Mouse (Mus musculus) monocyte, adult 2 months (primary cell): ENCODE data around the gene Gm17349.
"Not testable (repeated sequence)": the region's sequence is repeated elsewhere in the genome, so short reads cannot be mapped to it uniquely, and the experiment has no call there.

Source experiments
- DNase-seq, 2 experiments: peaks; one replicate each; pipeline ENCODE4 v3.0.0; 2022; ENCODE audit warnings: low spot score in 2 of 2, low read depth in 1 of 2

The Gm17349 gene

DNA sequence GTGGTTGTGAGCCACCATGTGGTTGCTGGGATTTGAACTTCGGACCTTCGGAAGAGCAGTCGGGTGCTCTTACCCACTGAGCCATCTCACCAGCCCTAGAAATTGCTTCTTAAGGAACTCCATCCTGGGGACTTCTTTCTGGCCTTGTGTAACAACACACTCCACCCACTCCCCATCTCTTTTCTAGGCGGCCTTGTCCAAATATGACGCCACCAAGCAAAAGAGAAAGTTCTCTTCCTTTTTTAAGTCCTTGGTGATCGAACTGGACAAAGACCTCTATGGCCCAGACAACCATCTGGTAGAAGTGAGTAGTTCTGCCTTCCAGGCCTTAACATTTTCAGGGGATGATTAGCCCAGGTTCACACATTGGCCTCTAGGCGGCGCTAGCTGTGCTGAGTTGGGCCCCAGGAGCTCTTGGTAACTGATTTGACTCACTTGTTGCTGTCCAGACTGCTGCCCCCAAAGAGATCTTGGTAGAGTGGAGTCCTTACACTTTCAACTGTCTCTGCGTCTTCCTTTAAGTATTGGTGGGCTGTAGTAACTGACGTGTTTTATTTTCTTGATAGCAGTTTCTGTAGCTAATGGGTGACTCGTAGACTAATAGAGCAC lies at the start of gene Gm17349:
Gene Gm17349, minus strand, starts transcription at position 51 of the 609 bp plus-strand sequence.
- peak in 1 of 2 experiments; percentile 42 for DNase-seq

DNA sequence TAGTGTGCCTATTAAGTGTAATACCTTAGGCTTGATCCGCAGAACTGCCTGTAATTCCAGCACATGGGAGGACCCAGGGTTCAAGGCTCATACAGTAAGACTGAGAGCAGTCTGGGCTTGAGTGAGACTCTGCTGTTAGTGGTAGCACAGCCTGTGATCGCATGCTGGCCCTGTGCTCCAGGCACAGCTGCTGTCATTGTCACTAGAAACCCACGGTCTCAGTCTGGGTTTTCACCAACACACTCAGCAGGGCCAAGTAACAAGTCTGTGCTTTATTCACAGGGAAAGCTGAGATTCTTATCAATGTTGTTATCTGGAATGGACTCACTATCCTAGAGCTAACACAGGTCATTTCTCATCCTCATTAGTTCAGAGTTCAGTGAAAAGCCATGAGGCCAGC lies 48.9 kb upstream of the Gm17349 start:
- DNase-seq, result no peak

DNA sequence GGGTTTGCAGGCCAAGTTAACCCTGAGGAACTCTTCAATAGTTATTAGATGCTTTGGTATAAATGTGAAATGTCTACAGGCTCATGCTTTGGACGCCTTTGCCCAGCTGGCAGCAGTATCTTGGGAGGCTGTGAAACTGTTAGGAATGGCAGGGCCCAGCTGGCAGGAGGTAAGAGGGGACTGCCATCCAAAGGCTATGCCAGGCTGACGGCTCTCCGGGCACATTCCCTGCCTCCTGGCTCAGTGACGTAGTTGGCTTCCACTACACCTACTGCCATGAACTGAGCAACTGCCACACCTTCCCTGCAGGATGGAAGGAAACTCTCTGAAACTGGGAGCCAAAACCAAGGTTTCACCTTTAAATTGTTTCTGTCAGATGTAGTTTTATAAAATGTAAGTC lies 34.9 kb upstream of the Gm17349 start:
- DNase-seq, result no peak

DNA sequence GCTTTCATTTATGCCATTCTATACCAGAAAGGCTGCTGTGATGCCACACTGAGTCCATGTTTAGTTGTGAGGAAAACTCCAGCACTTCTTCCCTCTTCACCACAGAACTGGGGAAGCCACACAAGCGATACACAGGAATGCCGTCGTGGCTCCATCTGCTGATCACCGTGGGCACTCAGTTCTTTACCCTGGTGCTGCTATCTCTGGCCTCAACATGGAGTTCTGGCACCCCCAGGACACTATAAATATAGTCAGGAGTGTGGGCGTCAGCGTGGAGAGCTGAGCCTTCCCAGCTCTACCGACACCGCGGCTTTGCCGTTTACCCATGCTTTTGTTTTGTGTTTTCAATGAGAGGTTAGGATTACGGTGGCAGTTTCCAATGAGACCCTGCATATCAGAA lies 31.4 kb upstream of the Gm17349 start:
- DNase-seq, result no peak

DNA sequence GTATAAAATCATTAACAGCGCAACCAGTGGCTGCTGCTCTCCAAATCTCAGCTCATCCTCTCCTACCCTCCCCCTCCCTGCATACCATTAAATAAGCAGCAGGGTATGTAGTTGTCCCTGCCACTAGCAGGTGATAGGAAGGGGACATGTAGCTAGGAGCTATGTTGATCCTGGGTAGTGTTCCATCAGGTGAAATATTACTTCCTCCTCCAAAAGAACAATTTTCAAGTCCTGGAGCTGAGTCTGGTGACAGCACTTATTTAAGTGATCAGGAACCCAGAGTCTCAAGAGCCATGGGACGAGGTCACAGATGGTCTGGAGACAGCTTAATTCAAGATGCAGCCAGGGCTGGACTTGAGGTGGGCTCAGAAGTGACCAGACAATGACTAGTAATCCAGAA lies 30.3 kb upstream of the Gm17349 start:
- peak; percentile 100 for DNase-seq

DNA sequence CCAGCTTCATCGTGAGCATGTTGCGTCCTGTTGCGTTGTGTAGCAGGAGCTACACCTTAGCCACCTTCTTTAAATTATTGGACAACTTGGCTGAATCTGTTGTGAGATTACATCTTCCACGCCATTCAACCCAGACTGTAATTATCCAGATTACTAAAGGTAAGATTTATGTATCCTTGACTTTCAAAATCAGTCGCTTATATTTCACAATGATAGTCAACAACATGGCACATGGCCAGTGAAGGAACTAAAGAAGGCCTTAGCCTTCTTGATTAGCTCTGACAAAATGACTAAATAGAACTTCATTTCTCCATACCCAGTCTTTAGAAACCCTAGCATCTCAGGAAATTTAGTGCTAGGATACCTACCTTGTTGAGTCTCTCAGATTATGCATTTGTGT lies 27.9 kb upstream of the Gm17349 start:
- no peak for DNase-seq

DNA sequence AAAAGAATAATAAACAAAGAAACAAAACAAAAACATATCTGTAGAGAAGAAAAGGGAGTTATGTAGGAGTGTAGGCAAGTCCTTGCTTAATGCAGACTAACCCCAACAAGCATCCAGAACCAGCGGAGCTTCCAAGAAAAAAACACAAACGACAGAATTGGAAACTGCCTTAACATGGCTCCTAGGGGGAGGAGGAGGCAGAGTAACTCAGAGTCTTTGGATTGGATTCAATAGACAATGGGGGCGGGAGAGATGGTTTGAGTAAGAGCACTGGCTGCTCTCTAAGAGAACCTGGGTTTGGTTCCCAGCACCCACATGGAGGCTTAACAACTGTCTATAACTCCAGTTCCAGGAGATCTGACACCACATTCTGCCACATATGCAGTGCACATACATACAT lies 26.4 kb upstream of the Gm17349 start:
- DNase-seq, result no peak

DNA sequence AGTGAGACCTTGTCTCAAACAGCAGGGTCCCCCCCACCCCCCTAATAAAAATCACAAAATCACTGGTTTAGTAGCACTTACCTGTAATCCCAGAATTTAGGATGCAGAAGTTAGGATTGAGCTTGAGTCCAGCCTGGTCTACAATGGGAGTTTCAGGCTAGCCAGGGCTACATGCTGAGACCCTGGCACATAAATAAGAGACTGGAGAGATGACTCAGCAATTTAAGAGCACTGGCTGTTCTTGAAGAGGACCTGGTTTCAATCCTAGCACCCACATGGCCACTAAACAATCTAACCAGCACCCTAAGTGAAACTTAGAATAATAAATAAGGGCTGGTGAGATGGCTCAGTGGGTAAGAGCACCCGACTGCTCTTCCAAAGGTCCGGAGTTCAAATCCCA lies 25.9 kb upstream of the Gm17349 start:
- DNase-seq, result no peak

DNA sequence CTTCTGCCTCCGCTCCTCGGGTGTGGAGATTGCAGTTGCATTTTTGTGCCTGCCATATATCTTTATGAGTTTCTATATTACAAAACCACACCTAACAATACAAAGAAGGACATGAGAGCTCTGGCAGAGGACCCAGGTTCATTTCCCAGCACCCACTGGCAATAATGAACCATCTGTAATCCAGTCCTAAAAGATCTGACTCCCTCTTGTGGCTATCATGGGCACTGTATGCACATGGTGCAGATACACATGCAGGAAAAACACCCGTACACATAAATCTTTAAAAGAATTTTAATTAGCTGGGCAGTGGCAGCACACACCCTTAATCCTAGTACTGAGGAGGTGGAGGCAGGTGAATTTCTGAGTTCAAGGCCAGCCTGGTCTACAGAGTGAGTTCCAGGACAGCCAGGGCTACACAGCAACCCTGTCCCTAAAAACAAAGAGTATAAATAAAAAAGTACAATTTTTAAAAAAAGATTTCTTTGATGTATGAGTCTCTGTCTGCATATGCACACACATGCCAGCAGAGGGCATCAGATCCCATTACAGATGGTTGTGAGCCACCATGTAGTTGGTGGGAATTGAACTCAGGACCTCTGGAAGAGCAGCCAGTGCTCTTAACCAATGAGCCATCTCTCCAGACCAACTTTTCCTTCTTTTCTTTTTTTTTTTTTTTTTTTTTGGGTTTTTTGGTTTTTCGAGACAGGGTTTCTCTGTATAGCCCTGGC lies 23.9 kb upstream of the Gm17349 start:
- DNase-seq, result no peak

DNA sequence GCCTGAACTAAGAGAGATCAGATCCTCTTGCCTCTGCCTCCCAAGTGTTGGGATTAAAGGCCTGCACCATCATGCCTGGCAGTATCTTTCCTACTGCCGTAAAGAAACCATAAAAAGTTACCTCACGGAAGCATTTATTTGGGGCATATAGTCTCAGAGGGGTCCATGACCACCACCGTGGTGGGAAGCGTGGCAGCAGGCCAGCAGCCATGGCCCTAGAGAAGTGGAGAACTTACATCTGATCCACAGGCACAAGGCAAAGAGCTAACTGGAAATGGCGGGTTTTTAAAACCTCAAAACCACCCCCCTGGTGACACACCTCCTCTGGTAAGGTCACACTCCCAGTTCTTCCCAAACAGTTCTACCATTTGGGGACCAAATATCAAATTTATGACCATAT lies 22.9 kb upstream of the Gm17349 start:
- no peak for DNase-seq

DNA sequence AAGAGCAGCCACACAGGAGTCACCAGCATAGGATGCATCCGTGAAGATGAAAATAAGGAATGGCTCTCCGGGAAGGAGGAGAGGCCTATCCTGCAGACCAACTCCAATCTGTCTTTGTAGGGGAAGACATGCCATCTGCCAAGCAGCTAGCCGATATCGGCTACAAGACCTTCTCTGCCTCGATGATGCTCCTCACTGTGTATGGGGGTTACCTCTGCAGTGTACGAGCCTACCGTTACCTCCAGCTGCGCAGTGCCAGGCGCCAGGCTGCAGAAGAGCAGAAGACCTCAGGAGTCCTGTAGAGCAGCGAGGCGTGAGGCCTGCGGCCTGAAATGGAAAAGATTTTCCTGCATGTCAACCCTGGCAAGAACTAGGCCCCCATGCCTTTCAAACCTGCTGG lies 22.2 kb upstream of the Gm17349 start:
- no peak for DNase-seq

DNA sequence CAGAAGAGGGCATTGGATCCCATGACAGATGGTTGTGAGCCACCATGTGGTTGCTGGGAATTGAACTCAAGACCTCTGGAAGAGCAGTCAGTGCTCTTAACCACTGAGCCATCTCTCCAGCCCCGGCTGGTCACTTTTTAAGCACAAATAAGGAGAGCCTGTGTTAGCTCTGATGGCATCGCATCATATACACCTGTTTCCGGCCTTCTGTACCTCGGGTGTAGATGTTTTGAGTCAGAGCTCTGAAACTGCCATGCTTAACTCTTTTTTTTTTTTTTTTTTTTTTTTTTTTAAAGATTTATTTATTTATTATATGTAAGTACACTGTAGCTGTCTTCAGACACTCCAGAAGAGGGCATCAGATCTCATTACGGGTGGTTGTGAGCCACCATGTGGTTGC lies 21.7 kb upstream of the Gm17349 start:
- DNase-seq, result not testable (repeated sequence)

DNA sequence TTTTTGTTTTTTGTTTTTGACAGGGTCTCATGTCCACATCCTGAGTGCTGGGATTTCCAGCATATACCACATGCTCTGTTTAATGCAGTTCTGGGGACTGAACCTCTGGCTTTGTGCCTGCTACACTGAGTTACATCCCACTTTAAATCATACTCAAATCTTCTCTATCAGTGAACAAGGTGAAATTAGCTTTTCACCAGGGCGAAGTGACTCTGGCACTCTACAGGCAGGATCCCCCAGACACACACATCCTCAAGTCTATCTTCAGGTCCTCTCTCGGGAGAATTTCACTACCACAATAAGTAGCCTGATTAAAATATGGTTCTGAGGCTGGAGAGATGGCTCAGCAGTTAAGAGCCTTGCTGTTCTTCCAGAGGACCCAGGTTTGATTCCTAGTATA lies 21.3 kb upstream of the Gm17349 start:
- no peak for DNase-seq

DNA sequence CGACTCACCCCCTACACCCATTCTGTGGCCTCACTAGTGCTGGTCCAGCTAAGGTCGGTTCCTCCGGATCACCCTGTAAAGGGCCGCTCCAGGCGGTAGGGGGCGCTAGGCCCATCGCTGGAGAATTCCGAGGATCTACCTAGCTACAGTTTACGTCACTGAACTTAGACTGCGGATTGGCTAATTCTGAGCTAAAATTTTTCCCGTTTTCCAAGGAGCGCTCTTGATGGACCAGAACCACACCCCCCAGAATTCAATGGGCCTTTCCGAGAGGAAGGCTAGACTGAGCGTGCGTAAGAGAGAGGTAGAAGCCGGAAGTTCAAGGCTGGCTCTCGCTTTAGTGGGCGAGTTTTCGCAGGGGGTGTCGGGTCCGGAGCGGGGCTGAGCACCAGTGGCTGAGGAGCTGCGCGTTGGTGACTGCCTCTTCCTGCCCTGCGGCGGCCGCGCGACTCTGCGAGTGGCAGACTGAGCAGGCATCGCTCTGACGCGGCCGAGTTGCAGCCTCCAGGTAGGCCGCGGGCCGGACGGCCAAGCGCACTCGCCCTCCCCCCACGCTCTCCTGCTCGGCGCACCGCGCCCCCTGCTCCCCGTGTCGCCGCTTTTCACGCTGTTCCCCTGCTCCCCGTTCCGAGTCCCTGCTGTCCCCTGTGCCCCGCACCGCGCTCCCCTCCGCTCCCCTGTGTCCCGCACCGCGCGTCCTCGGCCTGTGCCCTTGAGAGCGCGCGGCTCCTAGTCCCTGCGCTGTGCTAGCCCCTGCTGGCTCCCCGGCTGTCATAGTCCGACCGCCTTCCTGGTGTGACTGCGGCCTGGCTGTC lies 20.3 kb upstream of the Gm17349 start, which contains the start of gene Cox14:
Gene Cox14, plus strand, starts transcription at position 278 of the 815 bp plus-strand sequence.
- peak; percentile 91 to 94 for DNase-seq

DNA sequence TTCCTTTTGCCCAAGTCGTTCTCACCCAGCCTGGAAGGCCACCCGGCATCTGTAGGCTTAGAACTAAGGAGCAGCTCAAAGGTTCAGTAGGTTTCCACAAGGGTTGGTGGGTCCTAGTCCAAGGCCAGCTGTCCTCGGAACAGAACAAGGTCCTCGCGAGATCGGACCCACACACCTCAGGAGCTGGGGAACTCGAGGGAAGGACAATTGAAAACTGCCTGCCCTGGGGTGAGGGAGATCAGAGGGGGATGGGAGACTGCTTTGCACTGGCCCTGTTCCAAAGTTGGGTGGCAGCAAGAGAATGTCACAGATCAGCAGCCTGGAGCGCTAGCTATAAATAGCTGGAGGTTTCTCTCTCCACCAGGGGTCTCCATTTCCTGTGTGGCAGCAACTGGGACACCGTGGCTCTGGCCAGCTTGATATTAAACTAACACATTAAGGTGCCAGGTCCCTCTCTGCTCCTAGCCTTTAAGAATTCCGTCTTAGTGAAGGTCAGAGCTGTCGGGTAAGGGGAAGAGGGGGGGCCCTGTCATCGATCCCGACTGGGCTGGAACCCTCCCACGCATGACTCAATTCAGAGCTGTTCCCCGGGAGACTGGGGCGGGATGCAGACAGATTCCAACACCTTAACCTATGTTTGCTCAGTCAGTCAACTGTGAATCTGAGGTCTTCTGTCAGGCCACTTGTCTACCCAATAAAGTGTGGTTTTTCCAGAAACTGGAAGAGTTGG lies 19.2 kb upstream of the Gm17349 start:
- no peak for DNase-seq

DNA sequence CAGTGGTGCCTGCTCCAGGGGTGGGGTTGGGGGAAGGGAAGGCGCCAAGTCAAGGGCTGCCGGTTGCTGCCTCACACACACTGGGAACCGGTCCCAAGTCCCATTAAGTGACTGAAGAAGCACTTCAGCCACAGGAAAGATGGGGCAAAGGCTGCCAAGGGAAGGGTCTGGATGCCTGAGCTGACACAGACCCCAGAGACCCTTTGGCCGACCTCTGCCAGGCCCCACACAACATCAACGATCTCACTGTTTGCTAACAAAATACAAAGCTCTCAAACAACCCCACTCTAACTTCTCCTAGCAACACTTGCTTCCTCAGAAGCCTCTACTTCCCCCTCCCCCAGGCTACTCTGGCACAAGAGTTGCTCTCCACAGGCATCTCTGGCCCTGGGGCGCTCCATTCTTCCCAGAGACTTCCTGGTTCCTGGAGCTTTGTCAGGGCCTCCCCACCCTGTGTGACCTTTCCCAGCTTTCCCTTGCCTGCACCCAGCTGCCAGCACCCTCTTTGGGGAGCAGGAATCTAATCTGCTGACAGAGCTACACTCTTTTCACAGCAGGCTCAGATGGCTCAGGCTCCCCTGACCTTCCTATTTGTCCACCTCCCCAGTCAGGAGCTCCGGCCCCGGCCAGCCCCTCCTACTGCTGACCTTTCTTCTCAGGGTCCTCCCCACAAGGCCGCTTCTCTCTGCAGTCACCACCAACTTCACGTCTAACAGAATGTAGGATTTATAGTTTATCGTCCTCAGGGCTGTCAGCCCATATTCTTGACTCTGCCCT lies 18.4 kb upstream of the Gm17349 start:
- peak in 1 of 2 experiments; percentile 23 for DNase-seq

DNA sequence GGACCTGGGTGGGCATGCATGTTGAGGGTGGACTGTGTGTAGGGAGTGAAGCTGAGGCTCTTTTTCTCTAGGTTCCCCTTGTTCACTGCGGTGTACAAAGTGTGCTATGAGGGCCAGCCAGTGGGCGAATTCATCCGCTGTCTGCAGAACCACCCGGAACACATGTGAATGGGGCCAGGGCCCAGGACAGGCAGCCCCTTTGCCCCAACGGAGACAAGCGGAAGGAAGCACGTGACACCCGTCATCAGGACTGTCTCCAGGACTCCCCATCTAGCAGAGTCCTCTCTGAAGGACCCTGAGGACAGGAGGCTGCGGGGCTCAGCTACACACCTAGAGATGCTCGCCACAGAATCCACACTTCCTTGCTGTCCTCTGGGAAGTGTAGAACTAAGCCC lies 17.8 kb upstream of the Gm17349 start:
- no peak for DNase-seq

DNA sequence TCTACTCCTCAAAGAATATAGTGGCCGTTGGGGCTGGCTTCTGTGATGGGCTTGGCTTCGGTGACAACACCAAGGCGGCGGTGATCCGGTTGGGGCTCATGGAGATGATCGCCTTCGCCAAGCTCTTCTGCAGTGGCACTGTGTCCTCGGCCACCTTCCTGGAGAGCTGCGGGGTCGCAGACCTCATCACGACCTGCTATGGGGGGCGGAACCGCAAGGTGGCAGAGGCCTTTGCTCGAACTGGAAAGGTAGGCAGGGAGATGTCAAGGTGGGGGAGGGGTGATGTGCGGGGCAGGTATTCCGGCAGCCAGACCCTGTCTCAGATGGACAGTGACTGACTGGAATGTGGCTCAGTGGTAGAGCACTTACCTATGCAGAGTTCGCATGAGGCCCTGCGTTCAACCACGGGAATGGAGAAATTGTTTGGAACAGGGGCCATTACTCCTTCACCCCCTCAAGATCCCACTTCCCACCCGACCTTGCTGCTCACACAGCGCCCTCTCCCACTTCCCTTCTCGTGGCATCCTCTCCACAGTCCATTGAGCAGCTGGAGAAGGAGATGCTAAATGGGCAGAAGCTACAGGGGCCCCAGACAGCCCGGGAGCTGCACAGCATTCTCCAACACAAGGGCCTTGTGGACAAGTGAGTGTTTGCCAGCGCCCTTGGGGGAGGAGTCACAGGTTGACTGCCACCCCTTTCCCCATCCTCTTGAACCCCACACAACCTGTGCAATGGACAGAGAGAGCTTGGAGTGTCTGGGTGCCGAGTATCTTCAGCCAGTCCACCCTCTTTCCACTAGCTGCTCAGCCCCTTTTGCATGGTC lies 16.8 kb upstream of the Gm17349 start:
- DNase-seq, result no peak

DNA sequence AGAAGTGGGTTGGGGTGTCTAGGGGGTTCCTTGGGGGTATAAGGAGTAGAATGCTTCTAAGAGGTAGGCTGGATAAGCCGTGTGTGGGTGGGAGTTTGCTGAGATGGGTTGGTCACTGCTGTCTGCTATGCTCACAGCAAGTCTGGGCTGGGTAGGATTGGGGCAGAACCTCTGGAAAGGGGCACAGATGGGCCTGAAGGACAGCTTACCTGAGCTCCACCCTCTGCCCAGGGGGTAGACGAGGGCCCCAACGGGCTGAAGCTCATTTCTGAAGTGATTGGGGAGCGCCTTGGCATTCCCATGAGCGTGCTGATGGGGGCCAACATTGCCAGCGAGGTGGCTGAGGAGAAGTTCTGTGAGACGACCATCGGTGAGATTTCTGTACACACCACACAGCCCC lies 14.6 kb upstream of the Gm17349 start:
- DNase-seq, result no peak
